Mouse (Mus musculus): Measurements from ENCODE around the gene Wipi1. TPM values are rescaled to one million over a fixed set of nuclear protein-coding genes. Genes with fewer than 3 reads are reported as not detected.

The Wipi1 gene
- polyA plus RNA-seq, 1 experiment from 2014 or later, result 37.5 TPM

DNA sequence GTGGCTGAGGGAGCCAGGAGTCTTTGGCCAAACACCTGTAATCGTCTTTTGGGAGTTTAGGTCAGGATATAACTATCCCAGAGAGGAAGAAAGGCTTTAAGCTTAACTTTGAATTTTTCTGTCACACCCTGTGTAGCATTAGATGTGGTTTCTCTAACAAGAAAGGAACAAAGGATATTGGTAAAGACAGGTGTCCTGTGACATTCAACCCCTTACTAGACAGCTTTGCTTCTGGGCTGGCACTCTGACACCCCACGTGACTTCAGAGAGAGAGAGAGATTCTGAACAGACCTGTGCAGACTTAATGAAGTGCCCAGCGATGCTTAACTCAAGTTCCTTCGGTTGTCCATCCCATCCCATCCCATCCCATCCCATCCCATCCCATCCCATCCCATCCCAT, 20.3 kb downstream of the Wipi1 start:
- ATAC-seq (ENCODE audit: insufficient read depth, low FRiP score, low read depth), result no peak
- WGBS, result 86% methylated on average over 4 of the region's 4 CpGs
- Histone ChIP-seq H3K4me3 (replicated peaks) (no peak overlapping the region), H3K4me1 (peaks cover 19% of the 10 kb centered on the region; the same call in 1 of the 2 replicates), H3K27me3 (replicated peaks) (no peaks in the 10 kb centered on the region), H3K9me3 (no peaks in the 10 kb centered on the region), H3K27ac (no peak overlapping the region), H3K9ac (no peak overlapping the region), H3K4me2 (no peak overlapping the region), H3K36me3 (peaks cover 8% of the 10 kb centered on the region; the same call in 1 of the 2 replicates)

DNA sequence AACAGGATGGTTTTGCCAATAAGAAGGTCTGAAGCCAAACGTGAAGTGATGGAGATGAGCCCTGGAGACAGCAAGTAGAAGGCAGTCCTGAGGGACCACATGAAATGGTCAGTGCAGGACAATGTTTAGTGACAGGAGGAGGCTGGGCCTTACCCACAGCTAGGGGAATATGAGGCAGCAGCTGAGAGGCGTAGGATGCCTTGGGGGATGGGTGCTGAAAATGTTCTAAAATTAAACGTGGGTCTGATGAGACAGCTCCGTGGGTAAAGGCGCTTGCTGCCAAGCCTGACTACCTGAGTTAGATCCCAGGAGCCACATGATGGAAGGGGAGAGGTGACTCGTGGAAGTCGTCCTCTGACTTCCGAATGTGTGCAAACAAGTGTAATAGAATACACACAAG, 21.8 kb downstream of the Wipi1 start:
- peaks cover 19% of the 10 kb centered on the region; the same call in 1 of the 2 replicates for H3K4me1 ChIP-seq
- H3K27me3 ChIP-seq (replicated peaks), result no peaks in the 10 kb centered on the region
- H3K36me3 ChIP-seq, result peaks cover 3% of the 10 kb centered on the region; the same call in 1 of the 2 replicates
- WGBS, result 75% methylated on average over 8 of the region's 8 CpGs
- H3K27ac ChIP-seq, result no peak overlapping the region
- no peak overlapping the region for H3K9ac ChIP-seq
- ATAC-seq (ENCODE audit: insufficient read depth, low FRiP score, low read depth), result no peak
- no peak overlapping the region for H3K4me3 ChIP-seq (replicated peaks)
- no peaks in the 10 kb centered on the region for H3K9me3 ChIP-seq
- no peak overlapping the region for H3K4me2 ChIP-seq

DNA sequence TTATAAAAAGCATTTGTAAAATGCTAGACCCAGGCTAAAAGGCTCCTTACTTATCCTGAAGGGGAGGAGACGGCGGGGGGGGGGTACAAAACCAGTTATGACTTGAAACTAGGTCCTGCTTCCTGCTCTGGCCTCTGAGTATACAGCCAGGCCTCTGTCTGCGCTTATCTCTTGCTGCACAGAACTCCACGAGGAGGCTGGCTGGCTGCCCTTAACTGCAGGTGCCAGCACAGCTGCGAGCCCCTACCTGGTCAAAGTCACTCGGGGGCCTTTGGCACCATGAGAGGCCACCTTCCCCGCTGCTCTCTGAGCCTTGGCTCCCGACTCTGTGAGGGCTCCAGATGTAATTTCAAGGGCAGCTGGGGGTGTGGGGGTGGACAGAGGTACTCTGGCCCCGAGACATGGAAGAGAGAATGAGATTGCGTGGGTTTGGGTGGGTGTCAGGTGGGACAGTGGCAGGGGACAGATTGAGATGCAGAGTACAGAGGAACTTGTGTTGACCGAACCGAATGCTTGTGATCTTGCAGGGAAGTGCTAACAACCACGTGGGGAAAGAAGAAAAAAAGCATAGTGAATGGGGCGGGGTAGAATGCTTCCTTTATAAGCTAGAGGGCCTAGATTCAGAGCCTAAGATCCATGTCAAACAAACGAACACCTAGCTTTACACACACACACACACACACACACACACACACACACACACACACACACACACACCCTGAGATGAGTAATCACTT, 24.0 kb downstream of the Wipi1 start:
- no peak overlapping the region; the same call in 1 of the 2 replicates for H3K4me2 ChIP-seq

DNA sequence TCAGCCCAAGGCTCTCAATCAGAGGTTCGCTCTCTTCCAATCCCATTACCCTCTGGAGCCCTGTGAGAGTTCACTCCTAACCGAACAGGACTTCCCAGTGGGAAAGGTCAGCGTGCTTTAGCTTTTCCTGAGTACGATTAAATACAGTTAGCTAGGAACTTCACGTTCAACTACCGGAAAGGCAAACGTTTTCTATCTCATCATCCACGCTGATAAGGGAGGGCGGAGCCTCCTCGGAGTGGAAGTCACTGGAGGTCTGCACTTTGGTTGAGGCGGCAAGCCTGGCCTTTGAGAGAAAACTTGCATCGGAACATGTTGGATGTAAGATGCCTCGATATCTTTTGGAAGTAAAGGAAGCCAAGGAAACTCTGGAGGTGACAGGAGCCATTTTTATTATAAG, 24.7 kb downstream of the Wipi1 start:
- Histone ChIP-seq H3K9me3 (no peaks in the 10 kb centered on the region), H3K27me3 (replicated peaks) (no peaks in the 10 kb centered on the region), H3K4me3 (replicated peaks) (no peak overlapping the region), H3K4me1 (peaks cover 12% of the 10 kb centered on the region; the same call in 1 of the 2 replicates), H3K36me3 (no peaks in the 10 kb centered on the region), H3K27ac (peak overlapping the region; percentile 87), H3K9ac (no peak overlapping the region), H3K4me2 (peak overlapping the region; percentile 13; the same call in 1 of the 2 replicates)
- 47% methylated on average over 13 of the region's 13 CpGs for WGBS
- no peak for ATAC-seq (ENCODE audit: insufficient read depth, low FRiP score, low read depth)

More for the DNA sequence above, 24.0 kb downstream of the Wipi1 start:
- no peaks in the 10 kb centered on the region for H3K27me3 ChIP-seq (replicated peaks)
- no peaks in the 10 kb centered on the region for H3K9me3 ChIP-seq
- peaks cover 12% of the 10 kb centered on the region; the same call in 1 of the 2 replicates for H3K4me1 ChIP-seq
- H3K9ac ChIP-seq, result no peak overlapping the region
- ATAC-seq (ENCODE audit: insufficient read depth, low FRiP score, low read depth), result peak; percentile 91
- peak overlapping the region; percentile 87 for H3K27ac ChIP-seq
- H3K36me3 ChIP-seq, result no peaks in the 10 kb centered on the region
- WGBS, result 42% methylated on average over 15 of the region's 15 CpGs
- H3K4me3 ChIP-seq (replicated peaks), result no peak overlapping the region

DNA sequence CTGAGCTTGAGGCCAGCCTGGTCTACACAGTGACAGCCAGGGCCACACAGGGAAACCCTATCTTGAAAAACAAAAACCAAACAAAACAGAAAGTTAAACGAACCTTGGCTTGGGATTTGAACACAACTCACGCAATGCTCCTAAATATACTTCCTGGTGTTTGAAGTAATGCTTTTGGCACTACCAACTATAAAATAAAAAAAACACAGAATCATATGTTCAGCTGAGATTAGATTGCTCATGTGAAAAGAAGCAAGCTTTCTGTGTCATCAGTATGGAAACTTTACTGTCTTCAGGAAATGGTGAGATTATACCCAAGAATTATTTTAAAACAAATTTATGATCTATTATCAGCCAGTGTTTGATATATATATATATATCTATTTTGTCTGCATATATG, 25.3 kb downstream of the Wipi1 start:
- Histone ChIP-seq H3K27ac (no peak overlapping the region), H3K4me2 (no peak overlapping the region), H3K27me3 (replicated peaks) (no peaks in the 10 kb centered on the region), H3K4me3 (replicated peaks) (no peak overlapping the region), H3K9me3 (no peaks in the 10 kb centered on the region), H3K36me3 (no peaks in the 10 kb centered on the region), H3K4me1 (peaks cover 12% of the 10 kb centered on the region; the same call in 1 of the 2 replicates), H3K9ac (no peak overlapping the region)
- WGBS, result 66% methylated on average over 2 of the region's 2 CpGs
- ATAC-seq (ENCODE audit: insufficient read depth, low FRiP score, low read depth), result no peak

DNA sequence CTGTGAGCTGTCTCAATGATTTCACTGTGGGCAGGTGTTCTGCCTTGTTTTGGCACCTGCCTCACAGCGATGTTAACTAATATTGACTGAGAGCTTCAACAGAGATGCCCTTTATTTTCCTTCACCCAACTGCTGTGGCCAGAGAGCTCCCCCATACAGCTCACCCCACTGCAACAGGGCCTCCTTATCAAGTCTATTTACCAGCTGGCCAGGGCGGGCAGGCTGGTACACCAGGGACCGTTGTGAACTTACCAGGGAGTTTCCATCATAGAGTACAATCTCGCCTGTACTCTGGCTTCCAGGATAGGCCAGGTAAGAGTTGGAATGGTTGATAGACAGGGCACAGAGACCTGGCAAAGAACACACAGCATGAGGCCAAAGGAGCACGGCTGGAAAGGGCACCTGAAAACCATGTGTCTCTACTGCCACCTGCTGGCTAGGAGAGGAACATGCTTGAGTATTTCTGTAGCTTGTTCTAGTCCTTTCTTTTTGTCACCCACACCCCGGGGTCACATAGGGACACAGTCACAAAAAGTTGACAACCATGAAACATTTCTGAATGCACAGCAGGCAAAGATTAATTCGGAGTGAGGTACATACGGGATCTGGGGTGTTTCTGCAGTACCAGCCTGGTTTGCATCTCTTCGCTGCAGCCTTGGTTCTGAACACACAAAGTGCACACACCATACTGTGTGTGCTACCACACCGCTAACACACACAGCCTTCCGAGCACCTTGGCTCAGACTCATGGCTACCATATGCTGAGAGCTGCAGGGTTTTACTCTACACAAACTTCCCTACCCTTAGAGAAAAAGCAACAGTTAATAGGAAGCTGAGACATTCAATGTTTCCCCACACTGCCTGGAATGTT, 26.7 kb downstream of the Wipi1 start:
- peak; percentile 42; the same call in 1 of the 2 replicates for ATAC-seq (ENCODE audit: insufficient read depth, low FRiP score, low read depth)
- 43% methylated on average over 11 of the region's 11 CpGs for WGBS
- H3K9me3 ChIP-seq, result no peaks in the 10 kb centered on the region

DNA sequence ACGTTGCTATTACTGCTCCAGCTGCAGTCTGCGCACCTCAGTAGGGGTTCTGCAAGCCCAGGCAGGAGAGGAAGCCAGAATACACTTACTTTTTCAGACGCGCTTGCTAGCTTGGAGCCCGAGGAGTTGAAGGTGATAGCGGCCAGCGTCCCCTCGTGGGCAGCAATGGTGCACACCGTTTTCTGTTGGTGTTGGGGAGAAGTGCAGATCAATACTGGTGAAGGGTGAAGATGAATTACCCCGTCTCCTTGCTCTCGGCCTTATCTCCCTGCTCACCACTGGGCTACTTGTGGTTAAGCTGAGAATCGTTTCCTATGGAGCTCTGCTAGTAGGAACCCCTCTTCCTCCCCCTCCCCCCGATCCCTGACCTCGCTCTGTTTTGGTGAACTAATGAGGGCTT, 27.8 kb downstream of the Wipi1 start:
- WGBS, result 66% methylated on average over 14 of the region's 14 CpGs
- Histone ChIP-seq H3K4me2 (no peak overlapping the region), H3K4me1 (peaks cover 12% of the 10 kb centered on the region; the same call in 1 of the 2 replicates), H3K9me3 (no peaks in the 10 kb centered on the region), H3K36me3 (0 out of 2 replicates have a peak, but pooled peaks cover 5% of the 10 kb centered on the region), H3K9ac (no peak overlapping the region), H3K27ac (no peak overlapping the region), H3K4me3 (replicated peaks) (no peak overlapping the region), H3K27me3 (replicated peaks) (no peaks in the 10 kb centered on the region)
- ATAC-seq (ENCODE audit: insufficient read depth, low FRiP score, low read depth), result no peak

More for the DNA sequence above, 26.7 kb downstream of the Wipi1 start:
- Histone ChIP-seq H3K27ac (no peak overlapping the region), H3K27me3 (replicated peaks) (no peaks in the 10 kb centered on the region), H3K36me3 (no peaks in the 10 kb centered on the region), H3K4me1 (peaks cover 12% of the 10 kb centered on the region; the same call in 1 of the 2 replicates), H3K4me2 (no peak overlapping the region), H3K9ac (no peak overlapping the region), H3K4me3 (replicated peaks) (no peak overlapping the region)

DNA sequence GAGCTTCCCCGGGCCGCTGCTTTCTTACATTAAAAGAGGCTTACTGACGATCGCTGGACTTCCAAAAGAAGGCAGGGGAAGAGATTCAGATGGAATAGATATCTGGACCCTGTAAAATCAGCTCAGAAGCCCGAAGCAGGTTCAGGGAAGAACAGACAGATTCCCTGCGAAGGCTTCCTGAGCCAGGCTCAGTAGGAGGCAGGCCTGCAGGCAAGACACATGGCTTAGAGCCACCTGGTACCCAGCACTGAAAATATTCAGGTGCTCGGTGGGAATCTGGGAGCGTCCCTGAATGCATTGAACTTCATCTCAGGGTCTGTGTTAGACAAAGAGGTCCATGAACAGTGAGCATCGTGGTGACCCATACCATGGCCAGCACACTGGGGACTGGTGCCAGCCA, 31.8 kb downstream of the Wipi1 start:
- Histone ChIP-seq H3K27ac (no peak overlapping the region), H3K27me3 (replicated peaks) (no peaks in the 10 kb centered on the region), H3K4me1 (no peaks in the 10 kb centered on the region), H3K4me3 (replicated peaks) (no peak overlapping the region), H3K4me2 (no peak overlapping the region), H3K9me3 (no peaks in the 10 kb centered on the region), H3K36me3 (peaks cover 5% of the 10 kb centered on the region; the same call in 1 of the 2 replicates), H3K9ac (no peak overlapping the region)
- WGBS, result 93% methylated on average over 9 of the region's 9 CpGs
- no peak for ATAC-seq (ENCODE audit: insufficient read depth, low FRiP score, low read depth)

DNA sequence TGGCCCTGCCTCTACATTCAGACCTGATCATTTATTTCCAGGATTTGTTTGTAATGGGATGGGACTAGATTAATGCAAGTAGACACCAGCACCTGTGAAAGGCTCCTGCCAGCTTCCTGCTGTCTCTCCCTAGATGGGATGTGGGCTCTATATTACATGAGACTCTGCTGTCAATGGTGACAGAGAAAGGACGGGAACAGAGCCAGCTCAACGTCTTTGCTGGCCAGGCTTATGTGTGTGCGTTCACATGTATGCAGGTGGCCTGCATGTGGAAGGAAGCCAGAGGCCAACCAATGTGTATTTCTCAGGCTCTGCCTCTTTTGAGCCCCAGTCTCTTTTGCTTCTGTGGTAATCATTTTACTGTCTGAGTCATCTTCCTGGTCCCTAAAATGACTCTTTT, 33.2 kb downstream of the Wipi1 start:
- Histone ChIP-seq H3K4me3 (replicated peaks) (no peak overlapping the region), H3K27me3 (replicated peaks) (no peaks in the 10 kb centered on the region), H3K36me3 (peaks cover 5% of the 10 kb centered on the region; the same call in 1 of the 2 replicates), H3K9ac (no peak overlapping the region), H3K4me1 (0 out of 2 replicates have a peak, but pooled peaks cover 3% of the 10 kb centered on the region), H3K27ac (no peak overlapping the region), H3K9me3 (no peaks in the 10 kb centered on the region), H3K4me2 (no peak overlapping the region)
- ATAC-seq (ENCODE audit: insufficient read depth, low FRiP score, low read depth), result no peak
- WGBS, result 66% methylated on average over 3 of the region's 3 CpGs

DNA sequence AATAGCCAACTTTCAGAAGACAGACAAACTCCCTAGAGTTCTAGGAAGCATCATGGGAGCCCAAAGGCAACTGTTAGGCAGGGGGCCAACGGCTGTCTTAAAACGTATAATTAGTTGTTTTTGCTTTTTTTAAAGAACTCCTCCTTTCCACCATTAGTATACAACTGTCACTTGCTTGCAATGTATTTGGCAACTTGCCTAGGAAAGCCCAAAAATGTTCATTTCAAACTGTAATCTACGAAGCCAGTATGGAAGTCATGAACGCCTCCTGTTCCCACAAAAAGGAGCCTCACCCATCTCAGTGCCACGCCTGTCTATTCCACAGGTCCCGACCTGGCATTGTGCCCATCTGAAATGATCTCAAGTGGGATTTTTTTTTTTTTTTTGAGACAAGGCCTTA, 35.9 kb downstream of the Wipi1 start:
- Histone ChIP-seq H3K4me3 (replicated peaks) (no peak overlapping the region), H3K9me3 (no peaks in the 10 kb centered on the region), H3K9ac (no peak overlapping the region), H3K36me3 (peaks cover 5% of the 10 kb centered on the region; the same call in 1 of the 2 replicates), H3K27me3 (replicated peaks) (no peaks in the 10 kb centered on the region), H3K4me2 (no peak overlapping the region), H3K27ac (no peak overlapping the region), H3K4me1 (0 out of 2 replicates have a peak, but pooled peaks cover 3% of the 10 kb centered on the region)
- ATAC-seq (ENCODE audit: insufficient read depth, low FRiP score, low read depth), result no peak
- 51% methylated on average over 6 of the region's 6 CpGs for WGBS

- H3K27ac ChIP-seq, result peak overlapping the region; percentile 53; the same call in 1 of the 2 replicates
- no peak overlapping the region for H3K9ac ChIP-seq
- 0 out of 2 replicates have a peak, but pooled peaks have one; percentile 5 for ATAC-seq (ENCODE audit: insufficient read depth, low FRiP score, low read depth)
These were observed 37.2 kb downstream of the Wipi1 start for GRCm38 (mm10) chr11:109574604-109575003.

More at GRCm38 (mm10) chr11:109574604-109575003, 37.2 kb downstream of the Wipi1 start:
- peaks cover under 1% of the 10 kb centered on the region; the same call in 1 of the 2 replicates for H3K36me3 ChIP-seq
- no peak overlapping the region for H3K4me3 ChIP-seq (replicated peaks)
- no peak overlapping the region for H3K4me2 ChIP-seq
- WGBS, result 72% methylated on average over 2 of the region's 2 CpGs
- H3K9me3 ChIP-seq, result no peaks in the 10 kb centered on the region
- 0 out of 2 replicates have a peak, but pooled peaks cover 3% of the 10 kb centered on the region for H3K4me1 ChIP-seq
- H3K27me3 ChIP-seq (replicated peaks), result no peaks in the 10 kb centered on the region
